Mouse (Mus musculus) urinary bladder, adult 18-20 months (tissue): ENCODE measurements around the gene Slc9a9.
"Not testable (repeated sequence)": the region's sequence is repeated elsewhere in the genome, so short reads cannot be mapped to it uniquely, and the experiment has no call there.

ENCODE experiments used
- DNase-seq, 2 experiments: peaks; one replicate each; pipeline ENCODE4 v3.0.0; 2022; ENCODE audit warnings: low spot score in 2 of 2, mixed read lengths in 2 of 2

The Slc9a9 gene

DNA sequence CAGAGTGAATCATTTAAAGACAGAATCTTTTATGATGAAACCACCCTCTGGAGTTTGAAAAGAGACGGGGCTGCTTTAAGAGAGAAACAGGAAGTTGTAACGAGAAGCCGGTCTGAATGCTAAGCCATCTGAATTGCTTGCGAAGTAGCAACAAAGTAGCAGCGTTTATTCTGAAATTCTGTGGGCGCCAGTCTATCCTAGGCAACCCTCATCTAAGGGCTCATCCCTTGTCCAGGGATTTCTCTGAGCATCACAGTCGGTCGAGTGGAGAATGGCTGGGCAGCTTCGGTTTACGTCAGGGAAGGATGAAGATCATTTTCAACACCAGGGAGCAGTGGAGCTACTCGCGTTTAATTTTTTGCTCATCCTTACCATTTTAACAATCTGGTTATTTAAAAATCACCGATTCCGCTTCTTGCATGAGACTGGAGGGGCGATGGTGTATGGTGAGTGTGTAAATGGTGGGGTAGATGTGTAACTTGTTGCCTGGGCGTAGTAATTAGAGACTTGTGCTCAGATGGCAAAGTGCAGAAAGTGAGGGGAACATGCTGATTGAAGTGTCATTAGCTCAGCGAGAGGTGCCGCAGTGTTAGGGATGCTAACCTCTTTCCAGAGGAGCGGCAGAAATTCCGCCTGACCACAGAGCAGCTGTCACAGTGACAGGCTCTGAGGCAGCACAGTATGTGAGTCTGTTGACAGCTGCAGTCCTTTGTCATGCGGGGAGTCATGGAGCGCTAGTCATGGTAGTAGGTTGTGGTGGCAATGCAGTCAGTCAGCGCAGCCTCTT is at the start of gene Slc9a9:
Gene Slc9a9, plus strand, starts transcription at position 119 of the 787 bp plus-strand sequence.
- DNase-seq: peak in 1 of 2 experiments; percentile 14

DNA sequence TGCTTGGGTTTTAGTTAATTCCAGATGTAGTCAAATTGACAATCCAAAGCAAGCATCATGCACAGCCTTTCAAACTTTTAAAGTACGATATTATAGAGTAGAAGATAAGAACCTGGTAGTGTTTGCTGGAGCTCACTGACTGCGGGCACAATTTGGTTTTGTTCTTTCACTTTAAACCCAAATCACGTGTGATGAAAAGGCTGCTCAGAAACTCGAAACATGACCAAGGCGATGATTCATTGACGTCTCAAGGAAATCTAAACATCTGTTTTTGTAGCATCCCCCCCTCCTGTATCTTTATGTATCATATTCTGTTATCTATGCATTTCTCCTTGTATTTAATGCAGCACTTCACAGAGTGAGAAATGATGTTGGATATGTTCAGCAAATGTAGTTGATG is 49.4 kb upstream of the Slc9a9 start:
- no peak for DNase-seq

DNA sequence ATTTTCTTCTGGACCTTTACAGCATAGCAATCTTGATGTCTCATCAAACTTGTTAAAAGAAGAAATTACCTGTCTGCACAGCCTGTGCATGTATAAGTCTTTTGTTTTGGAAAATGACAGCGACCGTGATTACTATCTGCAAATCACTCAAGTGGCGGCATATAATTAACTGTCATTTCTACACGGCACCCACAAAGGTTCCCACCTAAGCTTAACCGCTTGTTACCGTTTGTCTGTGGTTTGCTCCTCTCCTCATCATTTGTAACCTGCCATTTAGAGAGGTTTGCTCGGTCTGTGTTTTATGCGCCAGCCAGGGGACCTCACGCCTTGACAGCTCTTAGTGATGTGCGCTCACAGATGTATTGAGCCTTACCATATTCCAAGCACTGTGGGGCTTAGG is 48.9 kb upstream of the Slc9a9 start:
- DNase-seq: no peak

DNA sequence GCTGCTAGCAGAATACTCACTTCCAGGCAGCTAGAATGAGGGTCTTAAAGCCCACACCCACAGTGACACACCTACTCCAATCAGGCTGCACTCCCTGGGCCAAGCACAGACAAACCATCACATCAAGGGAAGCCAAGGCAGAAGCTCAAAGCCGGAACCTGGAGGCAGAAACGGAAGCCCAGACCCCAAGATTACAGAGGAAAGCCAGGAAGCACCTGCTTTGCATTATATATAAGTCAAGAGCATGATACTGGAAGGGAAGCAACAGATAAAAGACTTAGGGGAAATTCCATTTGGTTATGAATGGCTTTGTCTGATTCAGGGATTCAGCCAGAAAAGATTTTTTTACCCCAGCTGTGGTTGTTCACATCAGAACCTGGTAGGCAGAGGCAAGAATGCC is 47.8 kb upstream of the Slc9a9 start:
- DNase-seq: no peak

DNA sequence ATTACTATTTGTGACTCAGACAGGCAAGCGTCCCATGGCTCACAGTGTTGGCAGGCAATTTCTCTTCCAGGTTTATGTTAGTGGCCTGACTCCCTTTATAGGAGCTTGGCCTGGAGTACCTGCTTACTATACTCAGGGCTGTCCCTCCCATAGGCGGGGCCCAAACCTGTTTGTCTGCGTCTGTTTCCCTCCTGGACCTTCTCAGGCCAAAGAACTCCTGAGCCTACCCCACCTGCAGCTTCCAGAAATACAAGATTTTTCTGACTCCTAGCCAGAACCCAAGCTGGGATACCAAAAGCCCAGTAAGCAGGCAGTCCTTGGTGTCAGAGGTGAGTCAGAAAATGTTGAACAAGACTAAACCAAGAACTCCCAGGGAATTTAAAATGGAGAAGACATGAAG is 43.0 kb upstream of the Slc9a9 start:
- DNase-seq: peak in 1 of 2 experiments; percentile 14

DNA sequence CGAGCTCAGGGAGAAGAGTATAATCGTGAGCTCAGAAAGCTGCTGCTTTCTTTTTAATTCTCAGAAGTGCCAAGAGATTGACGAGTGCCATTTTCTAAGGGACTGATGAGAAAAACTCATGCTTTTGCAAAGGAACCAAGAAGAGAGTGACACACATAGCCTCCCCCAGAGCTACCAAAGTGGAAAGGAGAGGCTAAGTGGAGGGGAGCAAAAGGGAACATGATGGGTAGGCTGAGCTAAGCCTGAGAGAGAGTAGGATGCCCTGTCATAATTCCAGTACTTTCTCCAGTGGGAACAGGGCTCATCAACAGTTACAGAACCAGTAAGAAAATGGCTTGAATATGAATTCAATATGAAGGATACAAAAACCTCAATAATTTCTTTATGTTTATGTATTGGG is 40.8 kb upstream of the Slc9a9 start:
- DNase-seq: no peak

DNA sequence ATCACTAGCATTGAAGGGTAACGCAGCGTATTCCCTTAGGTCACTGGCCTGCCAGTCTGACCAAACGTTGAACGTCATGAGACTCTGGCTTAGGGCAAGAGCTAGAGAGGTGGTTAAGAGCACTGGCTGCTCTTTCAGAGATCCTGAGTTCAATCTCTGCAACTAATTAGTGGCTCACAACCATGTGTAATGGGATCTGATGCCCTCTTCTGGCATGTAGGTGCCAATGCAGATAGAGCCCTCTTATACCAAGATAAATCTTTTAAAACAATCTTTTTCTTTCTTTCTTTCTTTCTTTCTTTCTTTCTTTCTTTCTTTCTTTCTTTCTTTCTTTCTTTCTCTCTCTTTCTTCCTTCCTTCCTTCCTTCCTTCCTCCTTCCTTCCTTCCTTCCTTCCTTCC is 35.4 kb upstream of the Slc9a9 start:
- DNase-seq: not testable (repeated sequence)

DNA sequence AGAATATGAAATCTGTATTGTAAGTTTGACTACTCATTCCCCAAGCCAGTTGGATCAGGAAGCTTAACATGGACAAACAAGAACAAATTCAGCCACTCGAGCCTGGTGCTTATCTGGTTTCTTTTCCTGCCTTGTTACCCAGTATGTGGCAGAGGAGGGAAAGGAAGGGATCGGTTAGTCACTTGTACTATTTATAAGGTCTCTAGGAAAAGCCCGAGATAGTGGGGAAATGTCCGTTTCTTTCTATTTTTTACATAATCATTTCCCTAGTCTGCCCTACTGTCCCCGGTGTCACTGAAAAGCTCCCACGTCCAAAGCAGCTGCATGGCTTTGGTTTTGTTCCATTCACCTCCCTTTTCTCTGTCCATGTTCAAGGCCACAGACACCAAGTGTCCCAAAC is 24.1 kb upstream of the Slc9a9 start:
- DNase-seq: no peak

DNA sequence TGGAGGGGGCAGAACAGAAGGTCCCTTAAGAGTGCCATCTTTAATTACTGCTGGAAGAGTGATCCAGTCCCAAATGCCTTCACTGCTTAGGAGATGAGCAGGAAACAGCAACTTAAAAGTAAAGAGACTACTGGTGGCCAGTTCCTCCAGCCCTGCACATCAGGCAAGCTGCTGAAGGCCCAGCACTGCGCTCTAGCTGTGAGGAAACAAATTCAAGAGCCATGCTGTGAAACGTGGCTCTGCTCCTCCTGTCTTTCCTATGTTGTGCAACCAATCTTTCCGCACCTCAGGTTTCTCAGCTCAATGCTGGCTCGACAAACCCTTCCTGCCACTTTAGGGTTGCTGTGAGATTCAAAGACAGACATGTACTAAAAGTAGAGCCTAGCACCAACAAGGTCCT is 22.3 kb upstream of the Slc9a9 start:
- no peak for DNase-seq

DNA sequence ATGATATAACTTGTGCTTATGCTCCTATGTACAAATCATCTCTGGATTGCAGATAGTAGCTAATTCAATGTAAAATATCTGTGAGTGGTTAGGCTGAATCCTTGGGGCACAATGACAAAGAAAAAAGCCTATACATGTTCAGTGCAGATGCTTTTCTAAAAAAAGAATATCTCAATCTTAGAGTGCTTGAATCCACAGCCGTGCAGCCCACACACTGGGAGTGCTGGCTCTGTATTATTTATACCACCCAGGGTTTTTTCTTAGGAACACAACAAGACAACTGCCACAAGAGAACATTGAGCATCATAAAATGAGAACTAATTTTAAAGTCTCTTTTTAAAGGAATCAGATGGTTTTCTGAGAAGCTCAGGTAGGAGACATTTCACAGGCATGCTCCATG is 19.7 kb upstream of the Slc9a9 start:
- no peak for DNase-seq

DNA sequence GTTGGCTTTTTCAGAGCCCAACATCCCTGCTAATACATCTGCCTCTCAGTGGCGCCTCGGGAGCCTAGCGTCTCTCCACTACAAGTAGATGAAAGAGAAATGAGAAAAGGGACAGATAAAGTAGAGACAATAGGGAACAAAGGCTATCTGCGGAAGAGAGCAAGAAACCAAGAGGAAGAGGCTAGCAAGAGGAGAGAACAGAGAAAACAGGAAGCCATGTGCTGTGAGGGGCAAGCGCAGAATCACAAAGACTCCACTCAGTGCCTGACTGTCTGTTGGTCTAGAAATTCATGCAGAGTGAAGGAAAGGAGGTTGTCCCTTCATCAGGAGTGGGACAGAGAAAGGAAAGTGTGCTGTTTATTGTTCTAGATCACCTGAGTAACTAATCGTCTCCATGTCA is 16.5 kb upstream of the Slc9a9 start:
- DNase-seq: no peak

DNA sequence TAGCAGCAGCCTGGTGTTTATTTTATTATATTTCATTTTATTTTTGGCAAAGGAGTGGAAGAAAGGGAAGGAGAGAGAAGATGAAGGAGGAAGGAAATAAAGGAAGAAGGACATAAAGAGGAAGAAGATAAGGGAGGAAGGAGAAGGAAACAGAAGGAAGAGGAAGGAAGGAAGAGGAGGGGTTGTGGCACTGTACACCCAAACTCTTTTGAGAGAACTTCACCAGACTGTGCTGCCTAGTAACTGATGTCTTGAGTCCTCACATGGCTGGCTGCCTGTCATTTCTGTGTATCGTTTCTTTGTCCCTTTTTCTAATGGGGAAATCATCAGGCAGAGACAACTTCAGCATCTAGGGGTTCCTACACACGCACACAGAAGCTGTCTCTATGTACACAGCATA is 15.9 kb upstream of the Slc9a9 start:
- DNase-seq: no peak

DNA sequence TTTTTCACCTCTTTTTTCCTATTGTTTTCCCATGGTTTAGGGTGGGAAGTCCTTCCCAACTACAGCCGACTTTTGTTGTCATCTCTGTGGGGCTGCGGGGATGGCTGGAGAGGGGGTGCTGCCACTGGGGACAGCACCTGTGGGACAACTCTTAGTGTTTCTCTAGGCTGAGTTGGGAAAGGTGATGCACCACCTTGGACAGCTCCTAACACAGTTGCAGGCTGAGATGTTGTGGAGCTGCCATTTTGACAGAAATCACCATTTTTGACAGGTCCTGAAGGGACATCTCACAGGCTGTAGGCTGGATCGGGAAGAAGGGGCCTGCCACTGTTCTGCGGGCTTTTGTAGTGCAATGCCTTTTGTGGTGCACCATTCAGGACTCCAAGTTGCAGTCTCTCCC is 13.4 kb upstream of the Slc9a9 start:
- no peak for DNase-seq

DNA sequence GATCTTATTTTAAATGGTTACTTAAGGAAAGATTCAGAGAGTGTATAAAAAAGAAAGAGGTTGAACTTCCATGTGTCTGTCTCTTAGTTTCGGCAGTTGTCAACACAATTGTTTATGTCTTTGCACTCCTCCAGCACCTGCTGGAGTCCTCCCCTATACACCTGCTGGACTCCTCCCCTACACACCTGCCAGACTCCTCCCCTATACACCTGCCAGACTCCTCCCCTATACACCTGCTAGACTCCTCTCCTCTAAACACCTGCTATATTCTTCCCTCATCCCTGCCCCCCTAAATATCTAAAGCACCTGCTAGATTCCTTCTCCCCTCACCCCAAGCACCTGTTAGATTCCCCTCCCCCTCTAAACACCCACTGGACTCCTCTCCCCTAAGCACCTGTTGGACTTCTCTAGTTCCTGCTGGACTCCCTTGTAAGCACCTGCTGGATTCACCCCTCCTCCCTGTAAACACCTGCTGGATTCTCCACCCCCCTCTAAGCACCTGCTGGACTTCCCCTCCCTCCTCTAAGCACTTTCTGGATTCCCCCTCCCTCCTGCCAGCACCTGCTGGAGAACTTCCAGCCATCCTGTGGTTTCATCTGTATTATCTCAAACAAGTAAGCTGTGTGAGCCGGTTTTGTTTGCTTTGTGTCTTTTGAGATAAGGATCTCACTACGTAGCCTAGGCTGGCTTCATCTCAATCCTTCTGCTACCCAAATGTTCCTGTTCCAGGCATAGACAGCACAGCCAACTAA is 10.1 kb upstream of the Slc9a9 start:
- DNase-seq: no peak

DNA sequence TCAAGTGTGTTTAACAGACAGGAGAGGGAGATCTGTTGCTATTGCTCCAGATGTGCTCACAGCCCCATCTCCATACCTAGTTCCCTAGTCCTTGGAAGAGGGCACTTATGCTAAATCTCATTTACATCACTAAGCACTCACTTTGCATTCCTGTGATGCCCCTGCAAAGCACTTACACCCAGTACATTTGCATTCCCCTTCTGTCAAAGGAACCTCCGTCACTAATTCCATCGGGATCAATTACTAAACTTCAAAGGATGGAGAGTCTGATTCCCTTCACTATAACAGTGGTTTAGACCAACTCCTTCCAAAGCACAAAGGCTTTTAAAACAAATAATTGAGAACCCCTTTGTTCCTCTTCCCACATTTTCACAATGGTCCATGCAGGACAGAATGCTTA is 7.9 kb upstream of the Slc9a9 start:
- DNase-seq: no peak

DNA sequence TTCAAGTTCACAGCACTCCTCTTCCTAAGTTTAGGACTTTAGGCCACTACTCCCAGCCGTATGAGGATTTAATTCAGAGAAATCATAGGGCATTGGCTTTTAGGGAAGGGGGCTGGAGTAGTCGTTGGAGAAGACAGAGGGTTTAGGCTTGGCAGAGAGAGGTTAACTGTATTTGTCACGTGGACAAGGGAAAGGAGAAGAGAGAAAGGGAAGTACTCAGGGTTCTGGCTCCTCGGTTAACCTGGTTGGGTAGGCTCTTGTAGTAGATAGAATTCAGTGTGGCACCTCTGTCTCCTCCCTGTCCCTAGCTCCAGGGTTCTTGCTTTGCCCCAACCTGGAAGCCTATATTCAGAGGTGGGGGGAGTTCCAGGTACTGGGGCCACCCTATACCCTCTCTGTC is 4.5 kb upstream of the Slc9a9 start:
- no peak for DNase-seq

DNA sequence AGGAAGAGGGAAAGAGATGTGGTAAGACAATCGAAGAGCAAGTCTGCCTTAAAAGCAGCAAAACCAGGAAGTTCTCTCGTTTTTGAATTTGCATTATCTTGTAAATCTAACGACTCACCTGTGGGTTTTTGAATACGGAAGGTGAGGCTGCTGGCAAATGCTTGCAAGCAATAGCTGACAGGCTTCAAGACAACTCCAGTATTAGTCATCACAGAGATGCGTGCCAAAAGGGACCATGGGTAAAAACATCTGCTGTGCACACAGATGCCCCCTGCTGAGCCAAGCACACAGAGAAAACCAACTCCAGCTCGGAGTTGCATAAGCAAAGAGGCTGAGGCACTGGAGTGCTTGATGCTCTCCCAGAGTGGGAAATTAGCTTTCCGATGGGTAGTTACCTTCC is 1.1 kb upstream of the Slc9a9 start:
- no peak for DNase-seq

DNA sequence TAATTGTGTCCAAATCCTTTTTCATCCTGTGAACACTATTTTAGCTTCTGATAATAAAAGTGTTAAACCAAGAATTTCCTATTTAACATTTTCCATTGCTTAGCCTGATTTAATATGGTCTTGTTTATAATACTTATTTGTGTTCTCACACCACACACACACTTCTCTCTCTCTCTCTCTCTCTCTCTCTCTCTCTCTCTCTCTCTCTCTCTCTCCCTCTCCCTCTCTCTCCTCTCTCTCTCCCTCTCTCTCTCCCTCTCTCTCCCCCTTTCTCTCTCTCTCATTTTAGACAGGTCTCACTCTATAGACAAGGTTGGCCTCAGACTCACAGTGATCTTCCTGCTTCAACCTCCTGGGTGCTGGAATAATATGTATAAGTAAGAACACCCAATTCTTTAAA is 995 bp downstream of the Slc9a9 start:
- no peak for DNase-seq

DNA sequence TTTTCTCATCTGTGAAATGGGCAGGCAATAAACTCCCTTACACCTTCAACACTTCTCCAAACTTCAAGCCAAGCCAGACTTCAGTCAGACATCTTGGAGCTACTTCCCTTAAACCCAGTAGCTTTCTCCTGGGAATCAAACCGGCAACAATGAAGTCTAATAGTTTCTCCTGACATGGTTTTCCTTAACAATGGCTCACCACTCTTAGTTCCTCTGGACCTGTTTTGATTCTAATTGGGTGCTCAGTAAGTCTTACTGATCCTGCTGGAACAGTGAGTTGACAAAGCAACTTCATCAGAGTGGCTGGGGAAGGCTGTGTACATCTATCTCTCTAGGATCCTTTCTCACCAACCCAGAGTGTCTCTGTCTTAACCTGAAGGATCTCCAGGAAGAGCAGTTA is 5.0 kb downstream of the Slc9a9 start:
- no peak for DNase-seq

DNA sequence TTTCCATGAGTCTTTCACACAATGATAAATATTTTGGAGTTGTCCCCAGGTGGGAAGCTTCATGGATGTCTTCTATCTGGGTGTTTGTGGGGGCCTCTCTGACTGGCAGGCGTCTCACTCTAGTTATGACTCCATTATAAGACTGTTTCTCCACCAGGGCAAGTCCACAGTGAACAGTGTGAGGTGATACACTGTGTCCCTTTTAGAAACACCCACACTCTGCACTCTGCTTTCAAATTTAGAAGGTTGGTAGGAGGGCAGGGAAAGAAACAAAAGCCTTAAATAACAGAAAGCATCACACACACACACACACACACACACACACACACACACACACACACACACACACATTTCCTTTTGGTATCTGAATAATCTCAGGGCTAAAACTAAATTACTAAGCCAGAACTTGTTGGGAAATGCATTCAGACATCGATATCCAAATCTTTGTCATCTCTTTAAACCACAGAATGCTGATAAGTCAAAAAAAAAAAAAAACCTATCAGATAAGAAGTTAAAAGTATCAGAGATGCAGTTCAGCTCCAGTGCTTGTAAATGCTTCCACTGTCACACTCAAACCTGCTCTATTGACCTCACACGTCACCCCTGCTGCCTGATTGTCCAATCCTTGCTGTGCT is 8.4 kb downstream of the Slc9a9 start:
- no peak for DNase-seq

DNA sequence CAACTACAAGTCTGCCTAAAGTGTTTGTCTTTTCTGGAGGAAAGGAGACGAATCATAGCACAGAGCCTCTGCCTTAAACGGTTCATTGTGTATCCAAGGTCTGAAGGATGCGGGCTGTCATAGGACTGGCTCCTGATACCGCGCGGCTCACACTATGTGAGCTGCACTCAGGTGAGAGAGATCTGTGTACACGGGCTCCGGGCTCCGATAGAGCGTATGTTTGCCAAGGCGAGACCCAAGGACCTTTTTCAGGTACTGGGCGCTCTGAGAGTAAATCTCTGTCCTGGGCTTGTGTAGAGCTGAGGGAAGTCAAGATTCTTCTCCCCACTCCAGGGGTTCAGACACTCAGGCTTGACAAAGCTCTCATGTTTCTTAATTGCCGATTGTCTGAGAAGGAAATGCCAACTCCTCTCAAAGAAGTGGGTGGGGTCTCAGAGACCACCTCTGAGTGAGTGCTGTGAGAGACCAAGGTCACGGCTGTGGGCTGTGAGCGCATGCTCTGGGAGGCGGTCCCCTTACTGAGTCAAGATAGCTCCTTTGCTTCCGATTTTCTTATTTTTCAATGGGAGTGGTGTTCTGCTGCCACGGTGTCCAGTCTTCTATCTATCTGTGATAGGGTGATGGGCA is 10.9 kb downstream of the Slc9a9 start:
- no peak for DNase-seq

DNA sequence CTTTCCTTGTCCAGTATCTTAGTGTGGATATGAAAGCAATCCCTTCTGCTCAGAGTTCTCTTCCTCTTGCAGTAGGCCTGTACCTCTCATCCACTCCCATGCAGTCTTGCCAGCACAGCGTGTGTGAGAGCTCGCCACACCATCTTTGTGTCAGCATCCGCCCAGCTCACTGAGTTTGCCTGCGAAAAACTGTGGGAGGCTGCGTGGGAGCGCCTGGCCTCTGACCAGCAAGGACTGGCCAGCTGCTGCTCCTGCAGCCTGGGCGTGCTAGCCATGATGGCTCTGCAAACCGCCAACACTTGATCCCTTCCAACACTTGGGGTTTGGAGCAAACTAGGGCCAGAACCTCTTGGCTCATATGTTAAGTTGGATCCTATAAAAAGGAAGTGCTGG is 11.4 kb downstream of the Slc9a9 start:
- no peak for DNase-seq
